Mouse (Mus musculus) kidney, adult 2 months (tissue): ENCODE measurements around the gene Robo2.

Source experiments
- CTCF ChIP-seq: fragments of 200-500 bp; conservative IDR thresholded peaks from 2 replicates; pipeline ENCODE4 v1.5.1; 2011; ENCODE audit warnings: low read depth, mild to moderate bottlenecking, control low read depth, low read length, moderate library complexity, mixed read lengths; ENCODE audit not compliant: insufficient read depth, insufficient read length
- POLR2A ChIP-seq: fragments of 200-500 bp; IDR thresholded peaks from one replicate; pipeline ENCODE4 v1.6.1; 2011; ENCODE audit warnings: low read depth, low read length, control low read depth

GRCm38 (mm10) chr16:74200705-74201104, 210.9 kb downstream of the Robo2 start:
- TF ChIP-seq POLR2A (no peak), CTCF (no peak)
